Mouse (Mus musculus): ENCODE data around the gene Abhd17a.
A peak's percentile ranks its signal among the peaks of the same experiment; 100 is the strongest.

Gene Abhd17a

GRCm38 (mm10) chr10:80576351-80577194 is 13.6 kb downstream of the Abhd17a start:
- DNase-seq, result peak; percentile 75 to 78

DNA sequence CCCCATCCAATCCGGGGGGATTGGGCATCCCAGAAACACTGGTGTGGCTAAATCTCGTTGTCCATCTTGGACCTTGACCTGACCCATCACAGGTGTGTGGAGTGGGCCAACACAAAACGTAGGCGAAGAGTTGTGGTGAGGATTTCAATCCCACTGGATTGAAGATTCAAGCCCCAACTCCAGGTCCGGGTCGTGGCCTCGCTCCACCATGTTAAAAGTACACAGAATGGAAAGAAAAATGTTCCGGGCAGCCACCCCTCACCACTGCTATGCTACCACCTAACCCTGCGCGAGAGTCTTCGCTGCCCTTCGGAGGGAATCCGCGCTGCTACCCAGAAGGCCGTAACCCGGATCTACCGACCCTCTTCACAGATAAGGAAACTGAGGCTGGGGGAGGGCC is 14.2 kb downstream of the Abhd17a start:
- DNase-seq, result no peak

DNA sequence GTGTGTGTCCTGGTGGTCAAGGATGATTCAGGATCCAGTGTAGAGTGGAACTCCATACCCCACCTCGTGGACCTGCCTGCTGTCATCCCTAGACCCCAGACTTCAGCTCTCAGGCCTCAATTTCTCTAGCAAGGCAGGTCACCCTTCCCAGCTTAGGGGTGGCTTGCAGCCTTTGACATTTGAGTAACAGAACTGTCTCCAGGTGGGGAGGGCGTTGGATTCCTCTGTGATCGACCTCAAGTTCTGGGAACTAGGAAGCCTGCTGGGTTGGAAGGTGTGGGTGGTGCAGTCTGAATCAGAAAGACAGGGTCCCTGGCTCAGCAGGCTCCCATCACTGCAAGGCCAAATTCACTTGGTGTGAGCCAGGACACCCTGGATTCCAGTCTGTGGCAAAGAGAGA is 15.2 kb downstream of the Abhd17a start:
- no peak for DNase-seq

GRCm38 (mm10) chr10:80573944-80574343 is 16.2 kb downstream of the Abhd17a start:
- no peak for DNase-seq

DNA sequence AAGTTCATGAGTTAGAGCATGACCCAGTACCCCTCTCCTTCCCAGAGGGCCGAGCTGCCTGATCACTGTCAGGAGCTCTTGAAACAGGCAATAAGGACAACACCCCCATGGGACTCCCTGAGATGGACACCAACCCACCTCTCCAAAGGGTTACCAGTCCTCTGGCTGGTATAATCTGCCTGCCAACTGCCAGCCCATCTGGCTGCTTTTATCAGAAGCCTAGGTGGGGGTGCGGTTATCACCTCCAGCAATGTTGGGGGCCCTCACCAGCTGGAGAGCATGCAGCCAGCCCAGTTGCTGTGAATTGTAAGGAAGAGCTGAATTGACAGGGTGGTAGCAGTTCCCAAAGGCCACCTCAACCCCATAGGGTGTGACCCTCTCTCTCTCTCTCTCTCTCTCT is 17.7 kb downstream of the Abhd17a start:
- no peak for DNase-seq

- DNase-seq, result peak; percentile 43 to 53
Observed at GRCm38 (mm10) chr10:80570871-80571836, 19.0 kb downstream of the Abhd17a start.

DNA sequence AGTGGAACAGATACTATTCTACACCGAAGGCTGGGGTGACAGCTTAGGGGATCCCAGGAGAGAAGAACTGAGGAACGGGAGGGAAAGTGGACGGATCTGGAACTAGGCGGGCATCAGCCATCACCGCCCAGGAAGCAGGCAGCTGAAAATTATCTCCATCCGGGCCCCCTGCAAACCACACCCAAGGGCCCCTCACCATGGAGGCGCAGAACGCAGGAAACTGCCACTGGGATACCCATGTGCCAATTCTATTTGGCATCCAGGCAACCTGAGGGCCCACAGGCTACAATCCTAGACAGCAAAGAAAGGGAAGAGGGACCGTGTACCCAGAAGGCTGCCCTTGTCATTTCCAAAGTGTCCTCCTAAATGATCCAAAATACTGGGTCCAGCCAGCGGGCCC is 19.7 kb downstream of the Abhd17a start:
- no peak for DNase-seq

DNA sequence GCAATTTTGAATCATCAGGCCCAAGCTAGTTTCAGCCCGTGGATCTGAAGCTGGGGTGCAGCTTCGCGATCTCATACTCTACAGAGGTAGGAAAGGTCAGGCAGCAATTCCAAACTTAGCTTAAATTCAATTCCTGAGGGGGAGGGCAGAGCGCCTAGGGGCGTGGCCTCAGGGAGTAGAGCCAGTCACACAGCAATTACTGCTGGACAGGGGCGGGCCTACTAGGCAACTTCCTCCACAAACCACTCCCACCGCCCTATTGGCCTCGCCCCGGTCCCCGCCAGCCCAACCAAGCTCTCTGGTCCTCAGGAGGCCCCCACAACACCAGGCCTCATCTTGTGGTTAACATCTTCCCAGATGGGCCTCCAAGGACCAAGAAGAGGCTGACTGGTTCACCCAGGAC is 20.5 kb downstream of the Abhd17a start:
- peak; percentile 84 to 86 for DNase-seq

GRCm38 (mm10) chr10:80568876-80569275 is 21.3 kb downstream of the Abhd17a start:
- no peak for DNase-seq

DNA sequence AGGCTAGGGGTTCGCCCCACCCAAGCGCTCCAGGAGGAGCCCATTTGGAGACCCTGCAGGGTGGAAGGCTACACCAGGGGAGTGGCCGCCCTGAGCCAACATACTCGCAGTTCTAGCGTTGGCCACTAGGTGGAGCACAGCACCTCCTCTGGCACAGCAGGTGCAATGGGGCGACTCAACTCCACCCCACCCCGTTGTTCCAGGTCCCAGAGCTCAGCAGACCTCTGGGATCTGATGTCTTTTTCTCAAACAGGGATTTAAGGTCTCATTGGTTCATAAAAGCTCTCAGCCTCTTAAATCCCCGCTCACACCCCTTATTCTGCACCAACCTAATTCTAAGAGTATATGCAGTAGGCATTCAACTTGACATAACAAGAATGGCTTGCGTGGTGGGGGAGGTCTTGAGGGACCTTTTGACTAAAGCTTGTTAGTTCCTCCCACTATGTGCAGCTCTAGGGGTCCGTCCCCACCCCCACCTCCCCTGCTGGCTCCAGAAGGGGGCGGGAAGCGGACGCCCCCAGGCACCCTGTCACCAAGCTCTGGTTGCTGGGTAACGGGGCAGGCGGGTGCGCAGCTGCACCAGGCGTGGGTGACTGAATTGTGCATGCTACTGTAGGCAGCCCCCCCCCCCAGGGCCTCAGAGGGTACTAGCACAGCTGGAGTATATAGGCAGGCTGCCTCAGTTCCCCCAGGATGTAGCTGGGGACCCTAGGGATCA is 23.6 kb downstream of the Abhd17a start:
- DNase-seq, result peak; percentile 79 to 90

DNA sequence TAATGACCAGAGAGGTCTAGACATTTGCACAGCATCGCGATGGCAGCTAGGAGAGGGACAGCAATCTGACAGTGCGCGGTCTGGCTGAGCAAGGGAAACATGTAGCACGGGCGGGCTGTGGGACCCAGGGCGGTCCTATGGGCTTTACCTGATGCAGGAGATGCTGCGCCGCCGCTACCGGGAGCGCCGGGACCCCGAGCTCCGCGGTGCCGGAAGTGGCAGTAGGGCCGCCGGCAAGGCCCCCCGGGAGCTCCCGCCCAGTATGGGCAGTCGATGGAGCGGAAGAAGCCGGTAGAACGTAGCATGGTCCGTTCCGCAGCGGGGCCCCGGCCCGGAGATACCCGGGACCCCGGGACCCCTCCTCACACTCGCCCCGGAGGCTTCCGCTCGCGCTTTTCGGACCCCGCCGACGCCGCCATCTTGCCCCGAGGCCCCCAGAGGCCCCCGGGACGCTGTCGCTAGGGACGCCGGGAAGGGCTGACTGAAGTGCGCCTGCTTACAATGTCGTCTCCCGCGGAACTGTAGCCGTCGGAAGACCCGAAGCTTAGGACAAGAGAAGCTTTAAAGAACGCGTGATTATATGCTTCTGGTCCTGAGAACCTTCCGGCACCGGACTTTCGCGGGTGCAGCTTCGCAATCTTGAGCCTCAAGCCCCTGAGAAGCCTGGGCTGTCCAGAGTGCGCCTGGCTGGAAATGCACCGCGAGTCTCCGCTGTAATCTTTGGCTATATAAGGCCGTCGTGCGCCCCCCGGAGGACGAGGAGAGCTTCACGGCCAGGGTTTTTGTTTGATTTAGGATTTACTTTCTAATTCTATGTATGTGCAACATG is 28.8 kb downstream of the Abhd17a start, which contains the start of gene Rexo1:
TSS of gene Rexo1 (minus strand) at position 445 of the 829 bp plus-strand sequence.
- DNase-seq, result peak; percentile 94 to 95

GRCm38 (mm10) chr10:80560621-80561020 is 29.5 kb downstream of the Abhd17a start:
- no peak for DNase-seq

- no peak for DNase-seq
Observed at GRCm38 (mm10) chr10:80559431-80559830, 30.7 kb downstream of the Abhd17a start.

DNA sequence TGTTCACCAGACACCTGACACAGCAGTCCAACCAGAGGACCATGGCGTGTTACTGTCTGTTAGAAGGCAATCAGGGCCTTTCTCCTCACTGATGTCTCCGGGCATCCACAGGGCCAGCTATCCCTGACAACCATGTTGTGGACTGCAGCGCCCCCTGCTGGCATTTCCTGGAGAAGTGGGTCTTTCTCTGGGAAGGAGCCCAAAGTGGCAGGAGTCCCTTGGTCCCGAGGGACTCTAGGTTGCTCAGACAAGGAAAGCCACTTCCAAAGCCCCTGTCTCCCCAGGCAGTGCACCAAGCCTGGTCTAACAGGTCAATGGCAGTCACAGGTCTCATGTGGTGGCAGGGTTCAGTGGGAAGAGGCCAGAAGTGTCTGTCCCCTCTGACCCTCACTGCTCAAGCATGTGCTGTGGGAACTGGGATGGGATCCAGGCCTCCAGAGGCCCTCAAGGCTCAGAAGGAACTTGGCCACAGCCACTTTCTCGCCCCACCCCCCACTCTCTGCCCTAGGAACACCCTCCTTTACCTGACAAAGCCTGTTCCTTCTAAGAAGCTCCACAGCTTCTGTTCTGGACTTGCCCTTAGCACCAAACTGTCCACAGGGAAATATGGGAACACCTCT is 32.7 kb downstream of the Abhd17a start:
- DNase-seq, result peak; percentile 82 to 86

DNA sequence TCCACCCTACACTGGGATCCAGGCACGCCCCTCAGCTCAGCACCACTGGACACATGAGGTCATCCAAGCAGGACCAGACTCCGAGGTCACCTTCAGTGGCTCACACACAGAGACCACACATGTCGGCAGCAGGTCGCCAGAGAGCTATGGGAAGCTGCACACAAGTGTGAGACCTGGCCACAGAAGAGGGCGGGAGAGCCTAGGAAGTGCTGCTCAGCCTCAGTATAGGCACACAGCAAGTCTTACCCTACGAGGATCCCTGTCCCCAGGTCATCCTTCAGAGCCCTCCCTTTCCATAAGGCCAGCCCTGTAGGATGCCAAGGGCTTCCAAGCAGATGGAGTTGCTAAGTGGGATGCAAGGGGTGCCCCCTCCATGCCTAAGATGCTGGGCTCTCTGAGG is 36.1 kb downstream of the Abhd17a start:
- no peak for DNase-seq

DNA sequence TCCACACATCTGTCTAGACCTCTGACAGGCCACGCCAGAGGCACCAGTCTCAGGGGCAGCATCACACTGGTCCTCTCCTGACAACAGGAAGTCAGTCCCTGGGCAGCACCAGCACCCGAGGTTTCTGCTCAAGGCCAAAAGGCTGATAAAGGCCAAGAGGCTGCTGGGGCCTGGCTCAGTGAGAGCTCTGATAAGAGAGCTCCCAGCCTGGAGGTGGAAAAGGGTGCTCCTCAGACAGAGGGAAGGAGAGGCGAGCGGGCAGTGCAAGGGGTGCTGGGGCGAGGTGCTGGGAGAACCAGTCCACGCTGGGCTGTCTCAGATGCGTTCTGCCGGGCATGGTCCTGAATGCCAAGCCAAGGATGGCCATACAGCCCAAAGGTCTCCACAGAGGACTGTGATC is 36.6 kb downstream of the Abhd17a start:
- no peak for DNase-seq

GRCm38 (mm10) chr10:80552364-80552763 is 37.8 kb downstream of the Abhd17a start:
- no peak for DNase-seq

DNA sequence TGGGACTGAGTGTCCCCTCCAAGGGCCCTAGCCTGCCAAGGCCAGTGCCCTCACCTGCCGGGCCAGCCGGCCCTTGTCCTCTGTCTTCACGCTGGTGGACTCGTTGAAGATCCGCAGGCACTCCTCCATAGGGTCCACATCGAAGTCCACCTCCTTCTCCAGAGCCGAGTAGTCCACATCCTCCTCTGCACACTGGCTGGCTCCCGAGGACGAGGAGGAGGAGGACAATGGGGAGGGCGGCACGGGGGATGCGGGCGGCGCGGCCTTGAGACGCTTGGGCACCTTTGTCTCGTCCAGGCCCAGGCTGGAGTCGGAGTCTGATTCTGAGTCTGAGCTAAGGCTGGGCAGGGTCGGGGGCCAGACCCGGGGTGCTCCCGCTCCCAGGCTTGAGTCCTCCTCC is 40.9 kb downstream of the Abhd17a start:
- DNase-seq, result no peak

GRCm38 (mm10) chr10:80548428-80549006 is 41.6 kb downstream of the Abhd17a start:
- peak; percentile 71 to 78 for DNase-seq

- no peak for DNase-seq
Observed at GRCm38 (mm10) chr10:80547539-80547938, 42.6 kb downstream of the Abhd17a start.

DNA sequence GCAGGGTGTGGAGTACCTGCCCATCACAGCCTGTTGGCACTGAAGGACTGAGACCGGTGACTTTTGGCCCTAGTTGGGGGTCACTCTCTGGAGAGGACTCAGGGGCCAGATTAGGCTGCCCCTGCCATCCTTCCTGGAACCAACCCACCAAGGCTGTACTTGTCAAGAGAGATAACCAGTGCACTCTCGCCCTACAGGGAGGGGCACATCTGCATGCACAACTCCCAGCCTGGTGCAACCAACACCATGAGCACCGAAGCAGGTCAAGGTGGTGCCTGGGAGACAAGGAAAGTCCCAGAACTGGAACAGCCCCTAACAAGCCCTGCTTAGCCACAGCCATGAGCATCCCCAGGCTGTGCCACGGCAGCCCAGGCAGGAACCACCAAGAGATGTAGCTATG is 43.2 kb downstream of the Abhd17a start:
- no peak for DNase-seq
